ENCODE assay signal across 18 mouse cellular contexts in the genomic region with DNA sequence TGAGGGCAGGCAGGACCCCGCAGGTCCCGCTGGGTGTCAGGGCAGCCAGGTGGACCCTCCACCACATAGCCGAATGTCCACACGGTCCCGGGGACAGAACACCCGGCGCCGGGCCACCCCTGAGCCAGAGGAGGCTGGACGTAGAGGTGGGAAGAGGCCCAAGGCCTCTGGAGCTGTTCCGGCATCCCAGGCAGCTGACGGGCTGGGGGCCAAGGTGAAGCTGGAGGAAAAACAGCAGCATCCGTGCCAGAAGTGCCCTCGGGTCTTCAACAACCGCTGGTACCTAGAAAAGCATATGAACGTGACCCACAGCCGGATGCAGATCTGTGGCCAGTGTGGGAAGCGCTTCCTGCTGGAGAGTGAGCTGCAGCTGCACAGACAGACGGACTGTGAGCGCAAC. TPM values are rescaled to one million over a fixed set of nuclear protein-coding genes. Genes with fewer than 3 reads are reported as not detected.
DNase-seq lines count a peak whose midpoint lies in the region; ATAC-seq lines count a peak whose summit lies in the region.
"Had no signal": no experiment of that assay in that cellular context is flagged by ENCODE, and none has a peak within 500 bp of the region (broad histone marks: within the 10 kb centered on the region; RNA-seq: fewer than 3 reads in every experiment).

No protein-coding gene starts in this region.

- H3K4me2 ChIP-seq in heart, embryonic 11.5 days: no peak overlapping the region
- H3K4me2 ChIP-seq: embryonic facial prominence, embryonic 12.5 days; lung, embryonic 14.5 days; neural tube, embryonic 15.5 days had no signal

- no peak overlapping the region for H3K9ac ChIP-seq in heart, embryonic 11.5 days (ENCODE audit: low read depth, low read length)
- H3K9ac ChIP-seq: embryonic facial prominence, embryonic 12.5 days; lung, embryonic 14.5 days; neural tube, embryonic 15.5 days had no signal

- peaks cover 24% of the 10 kb centered on the region for H3K36me3 ChIP-seq in heart, embryonic 11.5 days (ENCODE audit: control insufficient read depth, insufficient read depth, low read length)

- WGBS in heart, embryonic 11.5 days (ENCODE audit: insufficient replicate concordance): 82% methylated on average over 19 of the region's 19 CpGs

- H3K27ac ChIP-seq in heart, embryonic 11.5 days (ENCODE audit: low read depth, low read length): no peak overlapping the region
- H3K27ac ChIP-seq: embryonic facial prominence, embryonic 12.5 days; hindbrain, postnatal 0 days; neural tube, embryonic 15.5 days had no signal

- no peak overlapping the region for H3K4me3 ChIP-seq in heart, embryonic 11.5 days (ENCODE audit: low read depth, low read length)
- H3K4me3 ChIP-seq: embryonic facial prominence, embryonic 12.5 days; forebrain, embryonic 10.5 days; neural tube, embryonic 15.5 days had no signal

- peak; percentile 96 for DNase-seq in heart, adult 11 months
- DNase-seq in layer of hippocampus, adult 9-11 months: peak; percentile 22
- DNase-seq in layer of hippocampus, postnatal 36 days: no peak
- DNase-seq in adrenal gland, postnatal 14 days: peak; percentile 54
- peak; percentile 76 for DNase-seq in gastrocnemius, postnatal 10 days
- DNase-seq in retina, postnatal 1 day: no peak
- DNase-seq: lung, embryonic 14.5 days; thymus, adult 18-20 months had no signal

- H3K27me3 ChIP-seq in heart, embryonic 11.5 days (ENCODE audit: control insufficient read depth, insufficient read depth, low read length): no peaks in the 10 kb centered on the region
- H3K27me3 ChIP-seq: embryonic facial prominence, embryonic 12.5 days; neural tube, embryonic 15.5 days had no signal

- peaks cover 20% of the 10 kb centered on the region for H3K4me1 ChIP-seq in heart, embryonic 11.5 days (ENCODE audit: control insufficient read depth, insufficient read depth, low read length)

- no peak for ATAC-seq in heart, embryonic 11.5 days (replicated peaks; ENCODE audit: insufficient number of reproducible peaks, low FRiP score, low TSS enrichment)
- ATAC-seq: hindbrain, postnatal 0 days had no signal

- no peaks in the 10 kb centered on the region for H3K9me3 ChIP-seq in heart, embryonic 11.5 days (replicated peaks; ENCODE audit: control insufficient read depth, low read length)
- H3K9me3 ChIP-seq: embryonic facial prominence, embryonic 12.5 days; forebrain, embryonic 10.5 days; neural tube, embryonic 15.5 days had no signal

RNA-seq across cellular contexts. Expression of a gene that starts 4.6 kb away (rescaled TPM):
- 7.1 and 7.8 TPM in 2 replicates for polyA plus RNA-seq in heart, embryonic 11.5 days (2014; fragmentation: Nextera tagmentation; extraction: Ambion mirVana)
- 100 to 1,000 TPM; 105 to 106 TPM for total RNA-seq in layer of hippocampus, postnatal 36 days (2021)
- total RNA-seq in adrenal gland, postnatal 14 days (2021): 30.1 and 36.8 TPM in 2 replicates
- 10 to 100 TPM; 72.2 to 76.5 TPM for total RNA-seq in gastrocnemius, postnatal 10 days (2021)
- total RNA-seq: megakaryocyte-erythroid progenitor cell, adult 5-6 weeks; monocyte, adult 5-6 weeks had no signal

RNA-seq across cellular contexts. Expression of a gene that starts 13.7 kb away (rescaled TPM):
- polyA plus RNA-seq in heart, embryonic 11.5 days (2014; fragmentation: Nextera tagmentation; extraction: Ambion mirVana): 0.59 and 0.84 TPM in 2 replicates
- total RNA-seq in layer of hippocampus, postnatal 36 days (2021): 1 to 10 TPM; 2.8 to 3.5 TPM
- not detected in 2 replicates for total RNA-seq in adrenal gland, postnatal 14 days (2021)
- total RNA-seq in gastrocnemius, postnatal 10 days (2021): 100 to 1,000 TPM; 113 to 118 TPM
- total RNA-seq: megakaryocyte-erythroid progenitor cell, adult 5-6 weeks; MEL; monocyte, adult 5-6 weeks had no signal
- polyA plus RNA-seq: liver, adult 2 months had no signal

RNA-seq across cellular contexts. Expression of a gene that starts 28.6 kb away (rescaled TPM):
- 3.6 and 4.8 TPM in 2 replicates for polyA plus RNA-seq in heart, embryonic 11.5 days (2014; fragmentation: Nextera tagmentation; extraction: Ambion mirVana)
- total RNA-seq in layer of hippocampus, postnatal 36 days (2021): 10 to 100 TPM; 14.6 to 15.9 TPM
- total RNA-seq in adrenal gland, postnatal 14 days (2021): not detected in 2 replicates
- 100 to 1,000 TPM; 256 to 285 TPM for total RNA-seq in gastrocnemius, postnatal 10 days (2021)
- total RNA-seq: liver, adult 2 months; megakaryocyte-erythroid progenitor cell, adult 5-6 weeks; MEL; monocyte, adult 5-6 weeks had no signal
- polyA plus RNA-seq: forebrain, embryonic 10.5 days; kidney, embryonic 14.5 days; liver, adult 2 months had no signal

RNA-seq across cellular contexts. Expression of a gene that starts 44.7 kb away (rescaled TPM):
- polyA plus RNA-seq in heart, embryonic 11.5 days (2014; fragmentation: Nextera tagmentation; extraction: Ambion mirVana): 46.8 and 64.6 TPM in 2 replicates
- total RNA-seq in layer of hippocampus, postnatal 36 days (2021): 100 to 1,000 TPM in 1 of 2 experiments, 10 to 100 TPM in 1; 99.0 to 145 TPM
- 78.1 and 84.8 TPM in 2 replicates for total RNA-seq in adrenal gland, postnatal 14 days (2021)
- total RNA-seq in gastrocnemius, postnatal 10 days (2021): 10 to 100 TPM; 36.5 to 57.9 TPM

RNA-seq across cellular contexts. Expression of a gene that starts 53.6 kb away (rescaled TPM):
- 153 and 161 TPM in 2 replicates for polyA plus RNA-seq in heart, embryonic 11.5 days (2014; fragmentation: Nextera tagmentation; extraction: Ambion mirVana)
- 10 to 100 TPM; 73.2 to 84.3 TPM for total RNA-seq in layer of hippocampus, postnatal 36 days (2021)
- total RNA-seq in adrenal gland, postnatal 14 days (2021): 48.4 and 54.4 TPM in 2 replicates
- total RNA-seq in gastrocnemius, postnatal 10 days (2021): 10 to 100 TPM; 80.2 to 85.8 TPM

Comparison
In these comparisons a context has a peak if more than half of its experiments do, and no peak if none do; other contexts are left out.
1. DNase-seq: peak in heart, adult 11 months (single experiment), layer of hippocampus, adult 9-11 months (single experiment), adrenal gland, postnatal 14 days (single experiment) and gastrocnemius, postnatal 10 days (single experiment); none in layer of hippocampus, postnatal 36 days (0 of 2) and retina, postnatal 1 day (single experiment).
2. RNA of a gene that starts 13.7 kb away (total RNA-seq): 113 to 118 TPM in gastrocnemius, postnatal 10 days; 2.8 to 3.5 TPM in layer of hippocampus, postnatal 36 days and not detected in adrenal gland, postnatal 14 days; every median in the first group is over 10 times any median in the second.
3. RNA of a gene that starts 28.6 kb away (total RNA-seq): 256 to 285 TPM in gastrocnemius, postnatal 10 days; 14.6 to 15.9 TPM in layer of hippocampus, postnatal 36 days and not detected in adrenal gland, postnatal 14 days; every median in the first group is over 10 times any median in the second.